Mouse (Mus musculus) hematopoietic multipotent progenitor cell, adult 10-12 weeks (in vitro differentiated cells): ENCODE measurements around the gene Rbm28. TPM values are rescaled to one million over a fixed set of nuclear protein-coding genes. Genes with fewer than 3 reads are reported as not detected.

Experiments
- polyA plus RNA-seq: library from polyadenylated mRNA; stranded (reverse); fragments of >175 nt; gene quantifications from 2 replicates; pipeline ENCODE4 v1.2.3, GENCODE M21; 2012; ENCODE audit warnings: low replicate concordance

The Rbm28 gene
- 11.4 and 14.8 TPM in 2 replicates for polyA plus RNA-seq

DNA sequence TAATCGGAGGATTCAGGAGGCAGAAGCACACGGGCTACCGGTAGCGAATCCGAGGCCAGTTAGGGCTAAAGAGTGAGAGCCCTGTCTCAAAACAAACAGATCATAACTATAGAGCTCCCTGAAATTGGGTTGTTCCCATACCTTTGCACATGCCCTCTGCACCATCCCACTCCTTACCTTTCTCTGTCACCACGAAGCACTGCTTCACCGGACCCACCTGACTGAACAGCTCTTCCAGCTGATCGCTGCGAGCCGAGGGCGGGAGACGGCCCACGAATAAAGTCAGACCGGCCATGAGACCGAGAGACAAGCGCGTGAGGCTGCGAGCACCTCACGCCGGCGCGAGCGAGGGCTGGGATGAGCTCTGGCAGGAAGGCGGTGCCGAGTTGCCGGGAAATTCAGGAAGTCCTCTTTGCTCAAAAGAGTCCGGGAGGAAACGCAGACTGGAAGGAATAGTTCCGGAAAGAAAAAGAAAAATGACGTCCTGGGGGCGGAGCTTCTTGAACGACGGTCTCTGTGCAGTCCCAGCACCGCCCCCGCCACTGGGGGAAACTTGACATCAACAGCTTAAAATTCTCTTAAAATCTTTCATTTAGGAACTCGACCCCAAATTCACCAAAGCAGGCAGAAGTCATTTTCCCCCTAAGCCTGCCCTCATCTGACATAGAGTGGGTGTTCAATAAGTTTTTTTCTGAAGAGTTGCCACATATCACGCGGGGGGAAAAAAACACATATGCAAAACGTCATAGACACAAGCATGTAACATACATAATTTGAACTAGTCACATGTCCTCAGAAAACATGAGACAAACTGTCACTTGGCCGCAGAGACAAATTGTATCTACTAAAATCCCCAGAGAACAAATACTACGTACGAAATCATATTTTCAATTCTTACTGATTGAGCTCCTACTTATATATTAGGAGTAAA is at the start of gene Rbm28:
Gene Rbm28, minus strand, starts transcription at position 693 of the 931 bp plus-strand sequence.

DNA sequence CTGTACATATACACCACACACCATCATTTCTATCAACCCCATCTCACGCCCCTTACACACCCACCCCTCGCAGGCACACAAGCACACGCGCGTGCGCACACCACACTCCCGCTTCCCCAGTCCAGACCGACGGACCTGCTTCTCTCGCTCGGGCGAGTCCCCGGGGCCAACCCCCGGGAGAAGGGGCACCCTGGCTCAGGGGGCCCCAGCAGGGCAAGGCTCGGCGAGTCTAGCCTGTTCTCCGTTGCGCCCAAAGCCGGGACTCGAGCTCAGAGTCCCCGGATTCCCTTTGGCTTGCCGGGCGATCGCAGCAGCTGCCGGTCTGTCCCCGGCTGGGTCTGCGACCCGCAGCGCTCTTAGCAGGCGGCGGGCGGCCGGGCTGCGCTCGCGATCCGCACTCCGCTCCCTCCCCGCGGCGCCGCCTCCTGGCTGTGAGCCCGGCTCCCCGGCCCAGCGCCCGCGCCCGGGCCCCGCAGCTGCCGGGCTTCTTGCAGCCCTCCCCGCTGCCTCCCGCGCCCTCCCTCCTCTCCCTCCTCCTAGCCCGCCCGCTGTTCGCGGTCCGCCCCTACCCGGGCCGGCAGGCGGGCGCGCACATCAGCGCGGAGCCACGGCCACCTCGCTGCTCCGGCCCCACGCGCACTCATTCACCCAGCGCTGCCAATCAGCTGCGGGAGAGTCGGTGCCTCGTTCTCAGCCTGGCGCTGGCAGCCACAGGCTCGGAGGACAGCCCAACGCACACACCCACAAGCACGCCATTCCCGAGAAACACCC is 14.3 kb upstream of the Rbm28 start, which contains the start of gene Prrt4:
Gene Prrt4, minus strand, starts transcription at position 697 of the 771 bp plus-strand sequence.

Other genes starting within 250 kb of the Rbm28 start
- not detected in 2 replicates for gene Lep, start 104.8 kb downstream of the Rbm28 start, polyA plus RNA-seq
- gene Prrt4, start 14.6 kb upstream of the Rbm28 start, polyA plus RNA-seq = 0.24 and 0.59 TPM in 2 replicates
- gene Impdh1, start 51.4 kb upstream of the Rbm28 start, polyA plus RNA-seq = 121 and 262 TPM in 2 replicates
- 22.1 and 32.0 TPM in 2 replicates for gene Hilpda, start 107.5 kb upstream of the Rbm28 start, polyA plus RNA-seq
- gene Fam71f2, start 114.6 kb upstream of the Rbm28 start, polyA plus RNA-seq = 0.24 TPM in 1 of 2 replicates, not detected in the other
- gene Fam71f1, start 154.1 kb upstream of the Rbm28 start, polyA plus RNA-seq = not detected in 2 replicates
- gene Calu, start 183.1 kb upstream of the Rbm28 start, polyA plus RNA-seq = 4.2 and 22.3 TPM in 2 replicates
- gene Opn1sw, start 223.5 kb upstream of the Rbm28 start, polyA plus RNA-seq = not detected in 2 replicates
- gene Ccdc136, start 231.3 kb upstream of the Rbm28 start, polyA plus RNA-seq = 0.17 and 0.56 TPM in 2 replicates